Comparison of ENCODE assay signal across 12 mouse cellular contexts in the genomic region with DNA sequence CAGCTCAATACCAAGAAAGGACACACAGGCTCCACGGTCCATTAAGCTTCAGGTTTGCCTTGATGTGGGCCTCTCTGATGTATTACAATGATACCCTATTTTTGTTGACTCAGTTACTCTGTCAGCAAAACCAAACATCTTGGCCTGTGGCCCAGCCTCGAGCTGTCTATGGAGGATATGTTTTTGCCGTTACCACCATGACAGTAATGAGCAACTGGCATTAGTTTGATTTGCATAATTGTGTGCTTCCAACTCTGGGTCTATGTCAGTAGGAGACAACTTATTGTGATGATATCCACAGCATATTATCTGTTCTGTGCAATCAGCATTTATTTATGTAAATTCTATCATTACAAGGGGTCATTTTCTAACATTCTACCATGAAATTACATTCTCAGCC.
"Had no signal": no experiment of that assay in that cellular context is flagged by ENCODE, and none has a peak within 500 bp of the region (broad histone marks: within the 10 kb centered on the region; RNA-seq: fewer than 3 reads in every experiment).

No protein-coding gene starts in this region.

- H3K9ac ChIP-seq: liver, embryonic 15.5 days had no signal

- H3K4me2 ChIP-seq: liver, embryonic 11.5 days; liver, embryonic 15.5 days had no signal

- ATAC-seq: lung, postnatal 0 days had no signal

- DNase-seq: kidney, adult 18-20 months; kidney, postnatal 14 days; lung, adult 2 months; lung, postnatal 36 days; right cerebral cortex, postnatal 14 days; thymus, postnatal 4 days had no signal

- H3K27ac ChIP-seq: left cerebral cortex, adult 2 months; limb, embryonic 10.5 days; liver, embryonic 15.5 days; stomach, postnatal 0 days had no signal

- H3K27me3 ChIP-seq: liver, embryonic 15.5 days had no signal

- H3K4me3 ChIP-seq: left cerebral cortex, adult 2 months; limb, embryonic 10.5 days; liver, embryonic 15.5 days had no signal

- H3K36me3 ChIP-seq: limb, embryonic 10.5 days; liver, embryonic 15.5 days had no signal

- H3K9me3 ChIP-seq: limb, embryonic 10.5 days; liver, embryonic 15.5 days had no signal

- H3K4me1 ChIP-seq: liver, embryonic 15.5 days had no signal
